21 mouse cellular contexts compared by ENCODE assay signal in the genomic region with DNA sequence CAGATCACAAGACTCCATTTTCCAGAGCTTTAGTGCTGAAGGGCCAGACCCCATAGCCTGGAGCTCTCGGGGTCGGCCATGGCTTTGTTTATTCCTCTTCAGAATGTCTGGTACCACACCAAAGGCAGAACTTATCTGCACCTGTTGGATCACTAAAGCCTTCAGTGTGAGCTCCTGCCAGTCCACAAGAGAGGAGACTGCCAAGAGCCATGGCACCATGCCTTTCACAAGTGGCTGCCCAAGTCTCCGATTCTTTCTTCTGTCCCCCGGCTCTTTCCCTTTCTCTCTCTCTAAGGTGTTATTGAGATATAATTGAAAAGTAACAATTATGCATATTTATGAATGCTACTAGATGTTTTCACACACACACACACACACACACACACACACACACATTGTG. TPM values are rescaled to one million over a fixed set of nuclear protein-coding genes. Genes with fewer than 3 reads are reported as not detected.
"Had no signal": no experiment of that assay in that cellular context is flagged by ENCODE, and none has a peak within 500 bp of the region (broad histone marks: within the 10 kb centered on the region; RNA-seq: fewer than 3 reads in every experiment).

No protein-coding gene starts in this region.

- H3K9ac ChIP-seq: kidney, embryonic 15.5 days; limb, embryonic 13.5 days; liver, embryonic 14.5 days; midbrain, embryonic 13.5 days; neural tube, embryonic 15.5 days had no signal

- H3K36me3 ChIP-seq: kidney, embryonic 15.5 days; limb, embryonic 13.5 days; midbrain, embryonic 13.5 days; neural tube, embryonic 15.5 days had no signal

- H3K4me2 ChIP-seq: kidney, embryonic 15.5 days; limb, embryonic 13.5 days; midbrain, embryonic 13.5 days; neural tube, embryonic 15.5 days had no signal

- H3K9me3 ChIP-seq: kidney, embryonic 15.5 days; limb, embryonic 13.5 days; midbrain, embryonic 13.5 days; neural tube, embryonic 15.5 days had no signal

- DNase-seq: kidney, postnatal 14 days; layer of hippocampus, postnatal 36 days; lung, adult 18-20 months; right cerebral cortex, adult 18-20 months; right cerebral cortex, postnatal 25 days; thymus, postnatal 4 days had no signal

- H3K4me3 ChIP-seq: kidney, embryonic 15.5 days; limb, embryonic 13.5 days; midbrain, embryonic 13.5 days; myocyte; neural tube, embryonic 15.5 days had no signal

- H3K27me3 ChIP-seq: kidney, embryonic 15.5 days; limb, embryonic 13.5 days; midbrain, embryonic 13.5 days; neural tube, embryonic 15.5 days had no signal

- ATAC-seq: midbrain, embryonic 13.5 days had no signal

- H3K27ac ChIP-seq: kidney, embryonic 15.5 days; limb, embryonic 13.5 days; liver, embryonic 14.5 days; midbrain, embryonic 13.5 days; neural tube, embryonic 15.5 days; stomach, postnatal 0 days had no signal

RNA-seq across cellular contexts. Expression of gene Lrrc72, which starts 43.1 kb away (rescaled TPM):
- total RNA-seq: layer of hippocampus, adult 8-10 months; layer of hippocampus, postnatal 36 days; left cerebral cortex, adult 8-10 months; left cerebral cortex, postnatal 25 days; liver, adult 2 months; megakaryocyte-erythroid progenitor cell, adult 5-6 weeks had no signal
- polyA plus RNA-seq: kidney, embryonic 15.5 days; large intestine, adult 2 months; limb, embryonic 13.5 days; liver, adult 2 months; liver, embryonic 14.5 days; lung, embryonic 16.5 days; midbrain, embryonic 13.5 days; neural tube, embryonic 11.5 days; neural tube, embryonic 15.5 days; stomach, postnatal 0 days had no signal
